Mouse (Mus musculus): Measurements from ENCODE around the gene Uncx. TPM values are rescaled to one million over a fixed set of nuclear protein-coding genes. Genes with fewer than 3 reads are reported as not detected.
A peak's percentile ranks its signal among the peaks of the same experiment; 100 is the strongest.

Uncx gene
- polyA plus RNA-seq (2016; fragmentation: Nextera tagmentation; extraction: Ambion mirVana): 0.11 and 0.23 TPM in 2 replicates

DNA sequence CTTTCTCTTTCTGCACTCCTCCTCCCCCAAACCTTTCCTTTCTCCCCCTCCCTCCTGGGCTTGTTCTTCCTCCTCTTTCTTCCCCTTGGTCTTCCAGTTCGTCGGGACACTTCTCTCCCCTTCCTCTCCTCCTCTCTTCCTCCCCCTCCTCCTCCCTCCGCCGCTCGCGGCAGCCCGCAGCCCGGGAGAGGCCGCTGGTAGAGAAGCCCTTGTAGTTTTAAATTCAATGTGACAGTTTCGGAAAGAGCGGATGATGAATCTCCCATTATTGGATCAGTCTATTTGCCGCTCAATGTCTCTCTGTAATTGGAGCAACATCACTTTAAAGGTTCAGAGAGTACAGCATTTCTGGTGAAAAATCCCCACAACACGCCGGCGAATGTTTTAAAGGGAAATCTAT lies at the start of gene Uncx:
TSS of gene Uncx (plus strand) at position 281 of the 400 bp plus-strand sequence.
- H3K4me3 ChIP-seq (replicated peaks): peak within 1 kb of the TSS; percentile 16
- under 1% methylated on average over 15 of the region's 15 CpGs for WGBS
- peaks cover 98% of the 10 kb centered on the region for H3K27me3 ChIP-seq
- H3K36me3 ChIP-seq: no peaks in the 10 kb centered on the region
- no peak within 1 kb of the TSS for H3K9ac ChIP-seq (replicated peaks)
- H3K4me1 ChIP-seq (replicated peaks): peaks cover 16% of the 10 kb centered on the region; the same call in 1 of the 2 replicates
- no peak within 1 kb of the TSS for H3K27ac ChIP-seq
- no peaks in the 10 kb centered on the region for H3K9me3 ChIP-seq
- ATAC-seq (ENCODE audit: insufficient number of reproducible peaks, insufficient read depth, low FRiP score, low TSS enrichment, low read depth): no peak
- peak within 1 kb of the TSS; percentile 35 for H3K4me2 ChIP-seq

DNA sequence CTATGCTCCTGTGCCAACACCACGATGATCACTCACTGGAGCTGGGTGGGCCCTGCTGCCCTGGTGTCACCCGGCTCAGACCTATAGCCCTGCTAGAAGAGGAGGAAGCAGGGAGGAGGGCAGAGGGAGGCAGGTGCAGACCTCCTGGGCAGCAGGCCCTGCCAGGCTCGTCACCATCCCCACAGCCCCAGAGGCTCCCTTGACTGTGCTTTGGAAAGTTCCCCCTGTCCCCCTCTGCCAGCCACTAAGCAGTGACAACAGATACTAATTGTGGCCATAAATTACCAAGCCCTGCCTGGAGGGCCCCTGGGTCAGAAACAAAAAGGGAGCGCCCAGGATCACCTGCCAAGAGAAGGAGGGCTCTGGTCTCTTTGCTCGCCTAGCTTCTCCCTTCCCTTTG lies 49.6 kb upstream of the Uncx start:
- Histone ChIP-seq H3K27me3 (peaks cover 37% of the 10 kb centered on the region), H3K9me3 (no peaks in the 10 kb centered on the region), H3K36me3 (no peaks in the 10 kb centered on the region), H3K4me3 (replicated peaks) (no peak overlapping the region), H3K4me2 (no peak overlapping the region), H3K4me1 (replicated peaks) (peaks cover 9% of the 10 kb centered on the region; the same call in 1 of the 2 replicates), H3K9ac (replicated peaks) (no peak overlapping the region), H3K27ac (no peak overlapping the region)
- ATAC-seq (ENCODE audit: insufficient number of reproducible peaks, insufficient read depth, low FRiP score, low TSS enrichment, low read depth): no peak
- WGBS: 34% methylated on average over 5 of the region's 5 CpGs

DNA sequence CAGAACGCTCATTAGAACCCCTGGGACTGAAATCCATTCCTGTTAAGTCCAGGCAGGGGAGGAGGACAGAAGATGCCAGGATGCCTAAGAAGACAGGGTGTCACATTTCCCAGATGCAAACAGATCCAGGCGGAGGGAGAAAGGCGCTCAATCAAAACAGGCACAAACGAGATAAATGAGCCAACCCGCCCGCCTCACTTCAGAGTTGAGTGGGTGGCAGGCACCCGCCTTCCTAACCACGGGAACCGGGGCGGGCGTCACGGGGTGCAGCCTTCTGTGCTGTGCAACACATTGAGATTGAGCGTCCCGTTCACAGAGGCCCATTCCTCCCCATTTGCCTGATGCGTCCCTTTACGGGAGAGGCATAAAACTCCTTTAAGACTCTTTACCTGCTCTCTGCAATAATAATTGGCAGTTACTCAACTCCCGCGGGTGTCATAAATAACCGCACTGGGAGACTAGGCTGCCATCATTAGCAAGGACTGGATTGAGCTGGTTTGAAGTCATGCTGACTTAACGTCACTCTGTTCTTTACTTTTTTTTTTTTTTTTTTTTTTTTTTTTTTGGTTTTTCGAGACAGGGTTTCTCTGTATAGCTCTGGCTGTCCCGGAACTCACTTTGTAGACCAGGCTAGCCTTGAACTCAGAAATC lies 48.1 kb upstream of the Uncx start:
- ATAC-seq (ENCODE audit: insufficient number of reproducible peaks, insufficient read depth, low FRiP score, low TSS enrichment, low read depth): 0 out of 2 replicates have a peak, but pooled peaks have one; percentile 35
- no peak overlapping the region for H3K9ac ChIP-seq (replicated peaks)
- 24% methylated on average over 22 of the region's 22 CpGs for WGBS

DNA sequence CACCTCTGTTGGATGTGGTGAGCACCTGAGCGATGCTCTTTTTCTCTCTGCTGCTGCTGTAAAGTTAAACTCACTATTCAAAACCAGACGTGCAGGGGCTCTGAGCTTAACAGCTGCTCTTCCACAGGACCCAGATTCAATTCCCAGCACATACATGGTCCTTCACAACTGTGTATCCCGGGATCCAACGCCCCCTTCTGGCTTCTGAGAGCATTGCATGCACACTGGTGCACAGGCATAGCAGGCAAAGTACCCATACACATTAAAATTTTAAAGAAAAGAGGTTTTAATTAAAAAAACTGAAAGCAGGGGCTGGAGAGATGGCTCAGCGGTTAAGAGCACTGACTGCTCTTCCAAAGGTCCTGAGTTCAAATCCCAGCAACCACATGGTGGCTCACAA lies 46.4 kb upstream of the Uncx start:
- no peak overlapping the region for H3K9ac ChIP-seq (replicated peaks)
- 56% methylated on average over 5 of the region's 5 CpGs for WGBS
- H3K27me3 ChIP-seq: peaks cover 33% of the 10 kb centered on the region
- H3K9me3 ChIP-seq: no peaks in the 10 kb centered on the region
- H3K4me2 ChIP-seq: no peak overlapping the region
- no peak overlapping the region for H3K4me3 ChIP-seq (replicated peaks)
- no peak for ATAC-seq (ENCODE audit: insufficient number of reproducible peaks, insufficient read depth, low FRiP score, low TSS enrichment, low read depth)
- peaks cover 9% of the 10 kb centered on the region; the same call in 1 of the 2 replicates for H3K4me1 ChIP-seq (replicated peaks)
- H3K27ac ChIP-seq: no peak overlapping the region
- no peaks in the 10 kb centered on the region for H3K36me3 ChIP-seq

More for the DNA sequence above, 48.1 kb upstream of the Uncx start:
- Histone ChIP-seq H3K27ac (no peak overlapping the region), H3K27me3 (peaks cover 40% of the 10 kb centered on the region), H3K4me3 (replicated peaks) (no peak overlapping the region), H3K4me1 (replicated peaks) (peaks cover 9% of the 10 kb centered on the region; the same call in 1 of the 2 replicates), H3K4me2 (peak overlapping the region; percentile 7), H3K9me3 (no peaks in the 10 kb centered on the region), H3K36me3 (no peaks in the 10 kb centered on the region)

DNA sequence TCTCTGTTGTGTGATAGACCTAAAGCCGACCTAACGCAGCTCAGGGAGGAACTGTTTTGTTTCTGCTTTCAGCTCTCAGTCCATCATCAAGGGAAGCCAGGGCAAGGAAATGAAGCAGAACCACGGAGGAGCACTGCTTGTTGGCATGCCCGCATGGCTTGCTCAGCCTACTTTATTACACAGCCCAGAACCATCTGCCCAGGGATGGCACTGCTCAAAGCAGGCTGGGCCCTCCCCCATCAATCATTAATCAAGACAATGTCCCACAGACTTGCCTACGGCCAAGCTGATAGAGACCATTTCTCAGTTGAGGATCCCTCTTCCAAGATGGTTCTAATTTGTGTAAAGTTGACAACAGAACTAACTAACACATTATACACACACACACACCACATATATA lies 44.5 kb upstream of the Uncx start:
- no peaks in the 10 kb centered on the region for H3K9me3 ChIP-seq
- H3K27ac ChIP-seq: no peak overlapping the region
- H3K9ac ChIP-seq (replicated peaks): no peak overlapping the region
- no peaks in the 10 kb centered on the region for H3K36me3 ChIP-seq
- peaks cover 9% of the 10 kb centered on the region; the same call in 1 of the 2 replicates for H3K4me1 ChIP-seq (replicated peaks)
- WGBS: 57% methylated on average over 5 of the region's 5 CpGs
- peaks cover 39% of the 10 kb centered on the region for H3K27me3 ChIP-seq
- ATAC-seq (ENCODE audit: insufficient number of reproducible peaks, insufficient read depth, low FRiP score, low TSS enrichment, low read depth): no peak
- no peak overlapping the region for H3K4me3 ChIP-seq (replicated peaks)
- H3K4me2 ChIP-seq: no peak overlapping the region

DNA sequence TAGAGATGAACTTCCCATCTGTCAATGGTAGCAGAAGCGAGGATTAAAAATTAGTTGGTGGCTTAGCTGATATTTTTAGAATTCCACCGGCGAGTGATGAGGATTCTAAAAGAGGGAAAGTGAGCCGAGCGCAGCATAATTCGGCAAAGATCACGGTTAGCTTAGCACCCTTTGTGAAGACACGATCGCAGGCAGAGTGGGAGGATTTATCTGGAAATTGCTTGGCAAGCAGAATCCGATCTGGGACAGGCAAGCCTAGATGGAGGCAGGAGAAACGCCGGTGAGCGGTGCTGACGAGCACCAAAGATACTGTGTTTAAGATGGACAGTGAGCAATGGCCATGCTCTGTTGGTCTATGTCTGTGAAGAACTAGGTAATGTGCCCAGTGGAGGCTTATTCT lies 41.0 kb upstream of the Uncx start:
- no peak for ATAC-seq (ENCODE audit: insufficient number of reproducible peaks, insufficient read depth, low FRiP score, low TSS enrichment, low read depth)
- Histone ChIP-seq H3K36me3 (no peaks in the 10 kb centered on the region), H3K27me3 (peaks cover 46% of the 10 kb centered on the region), H3K9me3 (no peaks in the 10 kb centered on the region), H3K4me1 (replicated peaks) (no peaks in the 10 kb centered on the region), H3K27ac (no peak overlapping the region), H3K4me2 (no peak overlapping the region), H3K9ac (replicated peaks) (no peak overlapping the region), H3K4me3 (replicated peaks) (no peak overlapping the region)
- WGBS: 84% methylated on average over 14 of the region's 14 CpGs

DNA sequence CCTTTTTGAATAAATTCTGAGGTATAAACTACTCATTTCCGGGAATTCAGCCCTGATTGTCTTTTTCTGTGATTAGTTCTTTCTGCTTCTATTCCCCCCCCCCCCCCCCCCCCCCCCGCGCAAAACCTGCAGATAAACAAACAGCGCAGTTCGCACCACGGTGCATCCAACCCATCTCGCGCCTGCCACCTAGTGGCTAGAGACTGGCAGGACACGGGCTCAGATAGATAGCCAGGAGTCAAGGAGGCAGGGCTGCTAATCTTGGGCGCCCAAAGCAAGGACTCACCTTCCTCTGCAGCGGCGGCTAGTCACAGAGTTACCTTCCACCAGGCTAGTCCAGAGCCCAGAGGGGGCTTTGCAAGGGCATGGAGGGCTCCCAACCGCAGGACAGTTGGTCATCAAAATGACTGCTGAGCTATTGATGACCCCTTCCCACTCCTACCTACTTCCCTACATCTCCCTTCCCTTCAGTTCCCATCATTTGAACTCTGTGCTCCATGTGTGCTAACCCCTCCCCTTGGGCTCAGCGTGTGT lies 38.2 kb upstream of the Uncx start:
- H3K9ac ChIP-seq (replicated peaks): no peak overlapping the region; the same call in 1 of the 2 replicates
- H3K36me3 ChIP-seq: no peaks in the 10 kb centered on the region
- no peaks in the 10 kb centered on the region for H3K9me3 ChIP-seq
- H3K27ac ChIP-seq: no peak overlapping the region
- 5% methylated on average over 13 of the region's 14 CpGs for WGBS
- no peak overlapping the region for H3K4me2 ChIP-seq
- H3K4me1 ChIP-seq (replicated peaks): no peaks in the 10 kb centered on the region
- peaks cover 47% of the 10 kb centered on the region for H3K27me3 ChIP-seq
- no peak for ATAC-seq (ENCODE audit: insufficient number of reproducible peaks, insufficient read depth, low FRiP score, low TSS enrichment, low read depth)
- no peak overlapping the region for H3K4me3 ChIP-seq (replicated peaks)

DNA sequence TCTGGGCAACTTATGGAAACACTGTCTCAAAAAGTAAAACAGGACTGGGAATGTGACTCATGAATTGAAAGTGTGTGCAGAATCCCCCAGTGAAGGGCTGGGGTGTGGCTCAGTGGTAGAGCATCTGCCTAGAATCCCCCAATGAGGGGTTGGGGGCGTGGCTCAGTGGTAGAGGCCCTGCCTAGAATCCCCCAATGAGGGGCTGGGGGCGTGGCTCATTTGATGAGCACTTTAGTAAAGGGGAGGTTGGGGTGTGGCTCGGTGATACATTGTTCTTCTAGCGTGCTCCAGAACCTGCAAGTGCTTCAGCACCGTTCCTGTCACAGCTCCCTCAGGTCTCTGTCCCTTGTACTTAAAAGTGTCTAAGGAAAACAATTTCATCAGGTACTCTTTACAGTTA lies 37.1 kb upstream of the Uncx start:
- Histone ChIP-seq H3K36me3 (no peaks in the 10 kb centered on the region), H3K27ac (no peak overlapping the region), H3K9ac (replicated peaks) (no peak overlapping the region), H3K9me3 (no peaks in the 10 kb centered on the region), H3K4me1 (replicated peaks) (0 out of 2 replicates have a peak, but pooled peaks cover 3% of the 10 kb centered on the region), H3K4me3 (replicated peaks) (no peak overlapping the region), H3K27me3 (peaks cover 58% of the 10 kb centered on the region), H3K4me2 (no peak overlapping the region)
- no peak for ATAC-seq (ENCODE audit: insufficient number of reproducible peaks, insufficient read depth, low FRiP score, low TSS enrichment, low read depth)
- WGBS: 19% methylated on average over 5 of the region's 5 CpGs

DNA sequence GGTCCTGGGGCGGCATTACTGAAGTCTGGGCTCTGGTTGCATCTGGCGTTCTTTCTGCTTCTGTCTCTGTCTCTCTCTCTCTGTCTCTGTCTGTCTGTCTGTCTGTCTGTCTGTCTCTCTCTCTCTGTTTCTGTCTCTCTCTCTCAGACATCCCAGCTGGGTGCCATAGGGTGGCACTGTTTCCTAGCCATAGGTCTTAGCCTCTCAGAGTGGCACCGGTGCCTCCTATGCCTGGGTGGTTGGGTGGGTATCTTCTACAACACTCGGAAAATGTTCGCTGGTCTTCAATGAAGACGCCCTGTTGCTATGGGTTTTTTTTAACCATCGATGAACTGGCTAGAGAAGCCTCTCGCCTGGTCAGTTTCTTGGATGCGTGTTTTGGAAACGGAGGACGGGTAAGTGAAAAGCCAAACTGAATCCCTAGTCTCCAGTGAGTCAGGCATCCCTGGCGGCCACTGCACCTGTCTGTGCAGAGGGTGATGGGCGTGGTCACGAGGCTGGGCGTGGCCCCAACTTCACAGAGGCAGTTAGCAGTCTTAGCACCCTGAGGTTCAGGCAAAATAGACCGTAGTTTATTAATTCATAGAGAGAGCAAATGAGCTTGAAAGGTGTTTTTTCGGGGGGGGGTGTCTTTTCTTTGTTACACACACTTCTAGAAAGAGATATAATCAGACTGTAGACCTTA lies 32.5 kb upstream of the Uncx start:
- Histone ChIP-seq H3K4me2 (no peak overlapping the region), H3K4me1 (replicated peaks) (0 out of 2 replicates have a peak, but pooled peaks cover 3% of the 10 kb centered on the region), H3K27ac (no peak overlapping the region), H3K4me3 (replicated peaks) (no peak overlapping the region), H3K36me3 (no peaks in the 10 kb centered on the region), H3K9me3 (0 out of 2 replicates have a peak, but pooled peaks cover 3% of the 10 kb centered on the region), H3K27me3 (peaks cover 40% of the 10 kb centered on the region), H3K9ac (replicated peaks) (no peak overlapping the region)
- ATAC-seq (ENCODE audit: insufficient number of reproducible peaks, insufficient read depth, low FRiP score, low TSS enrichment, low read depth): no peak
- WGBS: 18% methylated on average over 17 of the region's 17 CpGs

DNA sequence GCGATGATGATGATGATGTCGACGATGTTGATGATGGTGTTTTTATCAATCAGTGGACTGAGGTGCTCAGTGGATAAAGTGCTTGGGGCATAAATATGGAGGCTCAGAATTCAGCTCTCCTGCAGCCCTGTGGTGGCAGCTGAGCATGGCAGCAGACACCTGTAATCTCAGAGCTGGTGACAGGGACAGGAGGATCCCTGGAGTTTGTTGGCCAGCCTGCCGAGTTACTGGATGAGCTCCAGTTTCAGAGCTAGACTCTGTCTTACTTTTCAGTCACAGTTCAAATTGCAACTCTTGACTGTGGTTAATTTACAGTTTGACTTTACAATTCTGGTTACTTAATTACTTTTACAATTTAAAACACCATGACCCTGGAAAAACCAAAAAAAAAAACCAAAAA lies 31.1 kb upstream of the Uncx start:
- ATAC-seq (ENCODE audit: insufficient number of reproducible peaks, insufficient read depth, low FRiP score, low TSS enrichment, low read depth): no peak
- Histone ChIP-seq H3K4me2 (no peak overlapping the region), H3K27ac (no peak overlapping the region), H3K4me3 (replicated peaks) (no peak overlapping the region), H3K9ac (replicated peaks) (no peak overlapping the region), H3K36me3 (no peaks in the 10 kb centered on the region), H3K4me1 (replicated peaks) (0 out of 2 replicates have a peak, but pooled peaks cover 6% of the 10 kb centered on the region), H3K9me3 (0 out of 2 replicates have a peak, but pooled peaks cover 3% of the 10 kb centered on the region), H3K27me3 (peaks cover 41% of the 10 kb centered on the region)
- 89% methylated on average over 4 of the region's 4 CpGs for WGBS

DNA sequence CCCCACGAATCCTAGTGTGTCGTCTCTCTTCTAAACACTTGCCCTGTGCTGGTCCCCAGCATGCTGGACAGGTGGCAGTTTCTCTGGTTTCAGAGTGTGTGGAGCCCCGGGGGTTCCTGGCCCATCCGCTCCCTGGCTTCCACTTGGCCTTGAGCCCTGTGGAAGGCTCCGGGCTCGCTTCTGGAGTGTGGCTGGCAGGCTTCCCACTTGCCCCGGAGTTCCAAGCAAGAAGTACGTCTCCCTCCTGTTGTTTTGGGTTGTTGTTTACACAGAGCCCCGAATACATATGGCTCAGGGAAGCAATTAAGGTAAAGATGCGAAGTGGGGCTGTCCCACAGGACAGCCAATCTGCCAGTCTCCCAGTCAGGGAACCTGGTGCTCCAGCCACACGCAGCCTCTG lies 27.0 kb upstream of the Uncx start:
- peaks cover 14% of the 10 kb centered on the region for H3K4me1 ChIP-seq (replicated peaks)
- no peak overlapping the region for H3K9ac ChIP-seq (replicated peaks)
- WGBS: 25% methylated on average over 11 of the region's 11 CpGs

More for the DNA sequence above, 27.0 kb upstream of the Uncx start:
- H3K9me3 ChIP-seq: 0 out of 2 replicates have a peak, but pooled peaks cover 3% of the 10 kb centered on the region
- H3K4me3 ChIP-seq (replicated peaks): no peak overlapping the region
- H3K4me2 ChIP-seq: no peak overlapping the region
- no peaks in the 10 kb centered on the region for H3K36me3 ChIP-seq
- peaks cover 24% of the 10 kb centered on the region; the same call in 1 of the 2 replicates for H3K27me3 ChIP-seq
- no peak overlapping the region for H3K27ac ChIP-seq
- no peak for ATAC-seq (ENCODE audit: insufficient number of reproducible peaks, insufficient read depth, low FRiP score, low TSS enrichment, low read depth)

Measured in limb, embryonic 12.5 days (tissue).